Mouse (Mus musculus) cerebellum, postnatal 10 days (tissue): ENCODE results near the gene Babam2.
A peak's percentile ranks its signal among the peaks of the same experiment; 100 is the strongest.
"Not testable (repeated sequence)": the region's sequence is repeated elsewhere in the genome, so short reads cannot be mapped to it uniquely, and the experiment has no call there.

Experiments used
- DNase-seq, 2 experiments: peaks; one replicate each; pipeline ENCODE4 v3.0.0; 2021; ENCODE audit warnings: mixed read lengths in 2 of 2

Babam2 gene

GRCm38 (mm10) chr5:31787622-31788021 is 90.1 kb downstream of the Babam2 start:
- no peak for DNase-seq

DNA sequence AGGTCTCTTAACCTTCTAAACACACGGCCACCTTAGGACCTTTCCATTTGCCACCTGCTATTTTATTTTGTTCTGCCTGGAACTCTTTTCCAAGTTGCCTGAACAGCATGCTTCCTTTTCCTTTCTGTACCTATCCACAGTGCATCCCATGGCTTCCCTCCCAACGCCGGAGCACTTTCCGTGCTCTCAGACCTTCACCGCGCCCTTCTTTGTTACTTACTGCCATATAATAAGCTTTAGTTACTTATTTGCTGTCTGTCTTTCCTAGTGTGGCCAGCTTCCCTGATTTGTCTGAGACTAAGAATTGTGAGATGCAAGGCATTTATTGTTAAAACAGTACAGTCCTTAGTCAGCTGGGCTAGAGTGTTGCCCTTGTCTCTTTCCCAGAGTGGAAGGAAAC is 94.9 kb downstream of the Babam2 start:
- DNase-seq, result no peak

DNA sequence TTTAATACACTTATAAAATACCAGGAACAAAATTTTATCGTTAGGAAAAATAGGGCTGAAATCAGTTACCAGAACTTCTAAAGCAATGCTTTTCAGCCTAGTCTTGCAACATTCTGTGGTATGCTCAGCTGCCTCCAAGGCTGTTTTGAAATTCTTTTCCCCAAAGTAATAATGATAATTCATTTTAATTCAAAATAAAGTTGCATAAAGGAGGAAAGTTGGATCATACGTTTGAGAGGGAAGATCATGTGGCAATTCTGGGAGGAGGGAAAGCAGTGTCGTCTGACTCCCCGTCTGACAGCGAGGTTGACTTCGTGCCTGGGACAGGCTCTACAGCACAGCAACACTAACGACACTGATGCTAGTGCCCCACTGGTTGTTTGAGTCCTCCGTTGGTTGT is 95.4 kb downstream of the Babam2 start:
- no peak for DNase-seq

DNA sequence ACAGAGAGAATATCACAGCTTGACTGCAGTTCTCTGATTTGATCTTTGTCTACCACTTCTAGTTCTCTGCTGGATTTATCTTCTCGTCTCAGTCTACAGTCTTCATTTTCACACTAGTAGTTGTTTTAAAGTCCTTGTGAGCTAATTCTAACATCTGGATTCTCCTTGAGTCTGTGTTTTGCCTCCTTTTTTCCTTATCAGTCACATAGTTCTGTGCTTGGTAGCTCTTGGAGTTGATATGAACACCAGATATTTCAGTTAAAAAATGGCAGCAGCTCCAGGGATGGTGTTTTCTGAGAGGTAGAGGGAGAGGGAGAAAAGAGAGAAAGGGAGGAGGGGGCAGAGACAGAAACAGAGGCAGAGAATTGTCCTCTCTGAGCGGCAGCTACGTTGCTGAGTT is 97.9 kb downstream of the Babam2 start:
- DNase-seq, result no peak

GRCm38 (mm10) chr5:31796979-31797378 is 99.5 kb downstream of the Babam2 start:
- no peak for DNase-seq

GRCm38 (mm10) chr5:31804211-31804610 is 106.7 kb downstream of the Babam2 start:
- not testable (repeated sequence) for DNase-seq

- DNase-seq, result no peak
Measured at GRCm38 (mm10) chr5:31804751-31805150, 107.3 kb downstream of the Babam2 start.

DNA sequence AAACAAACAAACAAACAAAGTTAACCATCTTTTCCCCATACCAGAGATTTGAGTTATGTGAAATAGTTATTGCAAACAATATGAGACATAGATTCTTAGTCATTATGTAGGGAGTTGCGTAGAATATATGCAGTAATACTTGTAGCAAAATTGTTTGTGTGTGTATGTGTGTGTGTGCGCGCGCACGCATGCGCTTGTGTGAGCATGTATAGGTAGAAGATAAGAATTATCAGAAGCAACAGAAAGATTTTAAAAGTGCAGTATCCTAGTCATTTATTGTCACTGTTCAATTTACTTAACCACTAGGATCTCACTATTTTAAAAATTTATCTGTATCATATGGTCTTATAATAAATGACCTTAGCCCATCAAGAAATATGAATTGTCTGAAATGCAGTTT is 109.8 kb downstream of the Babam2 start:
- DNase-seq, result no peak

DNA sequence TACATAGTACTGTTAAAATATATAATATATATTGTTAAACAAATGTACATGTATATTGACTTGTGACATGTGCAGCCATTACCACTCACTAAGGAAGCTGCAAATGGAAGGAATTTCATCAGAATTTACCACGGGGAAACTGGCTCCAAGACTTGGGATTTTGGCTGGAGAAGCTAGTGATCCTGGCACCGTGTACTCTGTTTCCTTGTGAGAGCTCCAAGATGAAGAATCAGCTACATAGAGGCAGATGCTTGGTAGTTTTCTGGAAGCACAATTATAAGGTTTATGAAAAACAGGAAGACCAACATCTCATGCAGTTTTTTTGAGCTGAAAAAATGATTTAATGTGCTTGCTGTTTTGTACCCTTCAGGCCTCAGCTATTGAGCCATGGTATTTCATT is 110.8 kb downstream of the Babam2 start:
- DNase-seq, result peak; percentile 67

DNA sequence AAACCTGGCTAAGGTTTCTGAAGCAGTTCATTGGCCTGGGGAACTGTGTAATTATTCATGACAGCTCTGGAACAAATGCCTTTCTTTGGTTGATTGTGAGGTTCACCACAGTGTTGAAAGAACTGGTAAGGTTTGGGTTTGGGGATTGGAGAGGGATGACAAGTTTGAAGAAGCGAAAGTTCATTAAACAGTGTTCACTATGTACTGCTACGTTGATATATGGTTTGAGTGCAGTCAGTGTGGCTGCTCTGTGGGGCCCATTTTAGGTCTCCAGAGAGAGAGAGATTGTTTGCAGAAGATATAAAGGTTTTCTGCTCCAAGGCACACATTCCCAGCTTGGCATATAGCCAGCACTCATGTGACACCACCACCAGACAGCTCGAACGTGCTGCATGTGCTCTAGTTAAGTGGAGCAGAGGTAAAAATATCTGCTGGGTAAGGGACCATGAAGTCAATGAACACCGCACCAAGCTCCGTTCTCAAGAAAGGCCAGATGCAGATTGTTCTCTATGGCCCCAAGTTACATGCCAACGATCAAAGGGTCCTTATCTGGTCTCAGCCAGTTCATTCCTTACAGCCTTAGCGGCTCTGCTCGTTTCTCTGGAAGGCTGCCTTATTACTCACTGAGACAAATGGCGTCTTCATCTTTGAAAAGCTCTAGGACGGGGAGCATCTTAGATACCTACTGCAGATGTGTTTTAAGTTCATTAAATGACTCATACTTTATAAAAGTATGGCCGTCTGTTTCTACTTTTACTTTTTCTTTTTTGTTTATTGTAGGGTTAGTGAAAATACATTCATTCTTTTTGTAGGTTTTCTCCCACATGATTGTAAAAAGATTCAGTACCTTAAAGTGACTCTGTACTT is 113.5 kb downstream of the Babam2 start:
- peak; percentile 64 to 67 for DNase-seq

DNA sequence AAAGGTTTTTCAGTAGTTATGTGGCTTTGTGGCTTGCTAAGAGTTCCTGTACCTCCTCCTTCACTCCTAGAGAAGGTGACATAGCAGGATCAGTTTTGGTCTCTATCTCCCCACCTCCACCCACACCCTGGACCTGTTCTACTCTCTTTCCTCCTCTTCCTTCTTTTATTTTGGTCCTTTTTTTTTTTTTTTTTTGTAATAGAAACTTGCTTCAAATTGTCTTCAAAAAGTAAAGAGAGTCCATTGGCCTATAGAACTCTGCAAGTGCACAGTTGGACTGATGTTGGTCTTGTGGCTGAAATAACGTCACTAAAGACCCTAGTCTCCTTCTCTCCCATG is 114.1 kb downstream of the Babam2 start:
- no peak for DNase-seq

- DNase-seq, result peak; percentile 28 to 30
Measured at GRCm38 (mm10) chr5:31813156-31813675, 115.7 kb downstream of the Babam2 start.

DNA sequence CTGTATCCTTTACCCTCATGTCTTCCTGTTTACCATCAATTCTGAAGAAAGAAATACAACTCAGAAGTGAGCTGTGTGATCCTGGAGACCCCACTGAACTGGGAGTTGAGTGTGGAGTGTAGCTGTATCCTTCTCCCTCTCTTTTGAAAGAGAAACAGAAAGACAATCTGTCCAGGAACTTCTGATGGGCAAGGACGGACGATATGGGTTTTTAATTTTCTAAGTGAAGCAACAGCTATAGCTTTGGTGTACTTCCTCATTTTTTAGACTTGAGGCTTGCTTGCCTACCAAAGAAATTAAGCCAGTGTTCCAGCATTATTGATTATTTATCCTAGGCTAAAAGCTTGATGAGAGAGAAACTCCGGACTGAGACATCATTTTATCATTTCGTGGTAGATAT is 116.6 kb downstream of the Babam2 start:
- DNase-seq, result no peak

- DNase-seq, result no peak
Measured at GRCm38 (mm10) chr5:31815129-31815528, 117.6 kb downstream of the Babam2 start.

DNA sequence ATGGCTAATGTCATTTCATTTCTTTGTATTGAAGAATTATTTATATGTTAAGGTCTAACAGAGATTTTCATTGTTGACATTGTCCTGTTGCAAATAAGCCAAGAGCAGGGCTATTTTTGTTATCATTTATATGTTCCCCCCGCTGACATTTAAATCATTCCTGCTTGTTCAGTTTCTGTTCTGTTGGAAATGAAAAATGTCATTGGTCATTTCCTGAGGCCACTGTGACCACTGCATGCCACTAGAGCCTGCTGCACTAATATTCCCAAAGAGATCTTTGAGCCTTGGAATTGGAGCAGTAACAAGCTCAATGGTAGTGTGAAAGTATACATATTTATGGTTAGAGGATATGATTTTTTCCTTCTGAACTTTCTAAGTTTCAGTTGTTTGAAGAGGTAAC is 118.6 kb downstream of the Babam2 start:
- DNase-seq, result no peak

GRCm38 (mm10) chr5:31820801-31821200 is 123.3 kb downstream of the Babam2 start:
- DNase-seq, result no peak

- no peak for DNase-seq
Measured at GRCm38 (mm10) chr5:31821204-31821603, 123.7 kb downstream of the Babam2 start.

GRCm38 (mm10) chr5:31823673-31824072 is 126.2 kb downstream of the Babam2 start:
- DNase-seq, result peak in 1 of 2 experiments; percentile 6

DNA sequence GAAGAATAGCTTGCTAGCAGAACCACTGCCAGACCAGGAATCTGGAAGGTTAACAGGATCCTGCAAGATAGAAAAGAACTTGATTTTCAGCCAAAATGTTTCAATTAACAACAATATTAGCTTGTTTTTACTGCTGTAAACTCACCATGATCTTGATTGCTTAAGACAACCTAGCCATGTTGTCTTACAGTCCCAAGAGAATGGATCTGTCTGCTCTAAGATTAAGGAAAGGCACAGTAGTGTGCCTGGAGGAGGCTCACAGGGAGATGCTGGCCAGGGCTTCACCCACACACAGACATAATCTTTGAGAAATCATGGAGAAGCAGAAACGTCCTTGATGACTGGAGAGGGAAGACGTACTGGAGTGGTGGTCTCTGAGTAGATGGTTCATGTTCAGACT is 126.6 kb downstream of the Babam2 start:
- DNase-seq, result no peak

DNA sequence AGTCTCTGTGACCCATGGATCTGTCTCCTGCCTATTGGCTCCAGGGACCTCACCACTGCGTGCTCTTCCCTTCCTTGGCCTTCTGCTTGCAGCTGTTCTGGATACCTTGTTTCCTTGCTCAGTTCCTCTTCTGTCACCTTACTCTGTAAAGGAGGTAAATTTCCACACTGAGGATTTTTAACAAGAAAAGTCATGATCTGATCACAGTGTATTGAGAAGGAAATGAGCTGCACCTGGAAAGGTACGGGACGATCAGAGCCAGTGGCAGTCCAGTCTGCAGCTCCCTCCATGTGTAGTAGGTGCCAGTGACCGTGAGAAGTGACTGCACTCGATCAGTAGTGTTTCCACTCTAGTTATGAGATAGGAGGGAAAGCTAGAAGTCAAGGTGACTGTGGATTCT is 129.8 kb downstream of the Babam2 start:
- no peak for DNase-seq

GRCm38 (mm10) chr5:31827896-31828295 is 130.4 kb downstream of the Babam2 start:
- DNase-seq, result no peak

DNA sequence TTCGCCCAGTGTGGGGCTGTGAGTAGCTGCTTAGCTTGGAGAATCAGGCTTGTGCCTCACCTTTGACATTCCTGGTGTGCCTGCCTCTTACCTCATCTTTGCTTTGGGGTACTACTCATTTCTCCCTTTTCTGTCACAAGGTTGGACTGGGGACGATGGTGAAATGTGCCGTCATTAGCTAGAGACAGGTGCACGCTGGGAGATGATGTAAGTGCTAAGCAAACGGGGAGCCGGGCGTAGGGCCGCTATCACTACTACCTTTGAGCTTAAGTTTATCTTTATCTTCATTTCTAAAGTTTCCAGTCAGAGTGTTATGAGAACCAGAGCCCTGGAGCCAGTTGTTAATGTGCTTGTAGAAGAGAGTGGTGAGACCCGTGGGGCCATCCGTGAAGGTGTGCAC is 131.3 kb downstream of the Babam2 start:
- no peak for DNase-seq

- DNase-seq, result no peak
Measured at GRCm38 (mm10) chr5:31829588-31829987, 132.1 kb downstream of the Babam2 start.

DNA sequence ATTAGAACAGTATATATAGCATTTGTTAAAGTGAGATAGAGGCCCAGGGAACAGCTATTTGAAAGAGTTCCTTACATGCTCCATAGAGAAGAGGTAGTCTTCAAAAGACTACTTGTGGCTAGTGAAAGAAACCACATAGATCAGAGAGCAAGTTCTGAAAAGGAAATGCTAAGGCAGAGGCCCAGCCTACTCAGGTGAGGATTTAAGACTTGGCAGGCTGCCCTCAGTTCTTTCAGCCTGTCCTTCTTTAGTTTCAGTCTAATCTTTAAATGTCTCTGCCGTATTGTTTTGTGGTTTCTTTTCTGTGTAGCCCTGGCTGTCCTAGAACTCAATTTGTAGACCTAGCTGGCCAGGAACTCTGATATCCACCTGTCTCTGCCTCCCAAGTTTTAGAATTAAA is 134.1 kb downstream of the Babam2 start:
- DNase-seq, result no peak

GRCm38 (mm10) chr5:31835691-31836090 is 138.2 kb downstream of the Babam2 start:
- no peak for DNase-seq
